Mouse (Mus musculus): ENCODE results near the gene Mettl6.

The Mettl6 gene

DNA sequence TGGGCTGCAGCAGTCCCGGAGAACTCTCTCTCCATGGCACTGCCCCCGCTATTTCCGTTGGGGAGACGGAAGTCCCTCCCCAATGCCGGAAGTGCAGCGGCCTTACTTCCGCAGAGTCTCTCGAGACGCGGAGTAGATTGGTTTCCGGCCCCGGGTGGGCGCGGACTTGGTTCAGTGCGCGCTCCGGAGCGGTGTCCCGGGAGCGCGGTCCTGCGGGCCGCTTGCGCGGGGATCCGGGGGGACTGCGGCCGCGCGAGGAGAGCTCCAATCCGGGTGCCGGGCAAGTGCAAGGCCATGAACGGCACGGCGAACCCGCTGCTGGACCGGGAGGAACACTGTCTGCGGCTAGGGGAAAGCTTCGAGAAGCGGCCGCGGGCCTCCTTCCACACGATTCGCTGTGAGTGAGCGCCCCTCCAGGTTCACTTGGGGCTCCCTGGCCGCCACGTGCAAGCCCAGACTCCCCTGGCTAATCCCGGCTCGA is at the start of gene Mettl6:
TSS of gene Mettl6 (minus strand) at position 66 of the 481 bp plus-strand sequence.
- peak; percentile 94 for DNase-seq (ENCODE audit: inconsistent ontology term)

DNA sequence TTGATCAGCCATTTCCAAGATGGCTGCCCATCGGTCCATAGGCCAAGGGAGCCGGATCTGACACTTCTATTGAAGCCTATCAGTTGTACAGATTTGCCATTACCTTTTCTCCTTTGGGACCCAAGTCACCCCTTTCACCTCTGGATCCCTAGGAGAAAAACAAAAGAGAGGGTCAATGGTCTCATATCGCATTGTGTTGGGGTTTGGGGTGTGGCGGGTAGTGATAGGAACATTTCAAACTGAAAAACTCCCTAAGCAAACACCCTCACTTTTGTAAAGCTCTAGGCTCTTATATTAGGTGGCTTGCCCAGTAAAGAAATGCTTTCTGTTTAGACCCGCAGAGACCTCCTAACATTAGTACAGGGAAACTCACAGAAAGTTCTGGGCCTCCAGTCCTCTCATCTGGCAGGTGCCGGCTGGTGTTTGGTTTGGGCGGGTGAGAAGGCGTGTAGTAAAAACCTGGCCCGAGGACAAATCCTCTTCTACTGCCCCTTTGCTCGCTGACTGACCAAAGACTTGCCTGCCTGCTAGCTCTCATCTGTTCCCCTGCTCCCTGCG is 49.1 kb upstream of the Mettl6 start:
- no peak for DNase-seq (ENCODE audit: inconsistent ontology term)

DNA sequence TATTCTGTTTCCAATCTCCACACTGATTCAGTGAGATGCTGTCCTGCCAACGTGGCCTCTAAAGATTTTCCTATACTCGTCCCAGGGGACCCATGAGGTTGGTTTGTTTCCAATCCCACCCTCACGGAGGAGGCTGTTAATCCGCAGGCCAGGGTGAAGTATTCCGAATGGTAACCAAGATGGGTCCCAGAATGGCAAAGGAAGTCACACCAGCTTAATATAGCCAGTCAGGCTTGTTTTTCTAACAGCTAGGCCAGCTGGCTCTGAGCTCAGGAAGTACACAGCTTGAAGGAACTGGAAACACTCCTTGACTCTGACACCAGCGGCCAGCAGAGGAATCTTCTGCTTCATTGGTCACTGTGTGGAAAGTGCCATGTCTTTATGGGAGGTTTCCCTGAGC is 42.5 kb upstream of the Mettl6 start:
- DNase-seq (ENCODE audit: inconsistent ontology term) = no peak

DNA sequence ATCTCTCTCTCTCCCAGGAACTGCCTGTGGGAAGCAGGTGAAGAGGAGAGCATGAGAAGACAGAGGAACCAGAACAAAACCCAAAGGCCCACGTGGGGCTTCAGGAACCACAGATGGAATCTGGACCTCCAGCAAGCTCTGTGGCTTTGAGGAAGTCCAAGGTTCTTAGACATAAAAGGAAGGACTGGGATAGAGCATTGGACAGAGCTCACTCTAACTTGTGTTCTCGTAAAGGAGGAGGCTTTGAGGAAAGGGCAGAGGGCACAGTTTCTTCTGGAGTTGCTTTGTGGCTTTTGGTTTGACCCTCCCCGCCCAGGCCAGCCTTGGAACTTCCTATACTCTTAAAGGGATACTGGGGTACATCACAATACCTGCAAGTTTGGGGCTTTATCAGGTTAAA is 37.8 kb upstream of the Mettl6 start:
- no peak for DNase-seq (ENCODE audit: inconsistent ontology term)

DNA sequence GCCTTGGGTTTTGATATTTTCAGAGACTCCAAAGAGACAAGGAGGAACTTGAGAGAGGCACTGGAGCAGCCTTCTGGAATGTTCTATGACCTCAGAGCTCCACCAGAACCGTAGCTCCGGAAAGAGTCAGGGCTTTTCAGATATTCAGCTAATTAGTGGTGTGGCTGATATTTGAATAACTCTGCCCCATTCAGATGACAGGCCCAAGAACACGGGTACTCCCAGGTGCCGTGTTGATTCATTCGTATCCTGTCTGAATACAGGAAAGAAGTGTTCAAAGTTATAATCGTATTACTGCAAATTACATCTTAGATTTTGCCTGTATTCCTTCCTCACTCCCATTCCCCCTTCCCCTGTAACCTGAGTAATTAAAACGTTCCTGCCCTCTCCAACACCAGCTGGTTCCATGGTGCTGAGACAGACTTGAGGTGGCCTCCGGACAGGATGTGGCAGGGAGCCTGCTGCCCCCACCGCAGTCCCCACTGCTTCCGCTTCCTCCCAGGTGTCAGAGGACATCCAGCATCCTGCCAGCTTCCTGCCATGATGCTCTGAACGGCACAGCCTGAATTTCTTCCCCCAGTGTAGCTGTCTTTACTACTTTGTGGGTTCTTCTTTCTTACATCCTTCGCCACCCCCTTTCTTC is 36.8 kb upstream of the Mettl6 start:
- no peak for DNase-seq (ENCODE audit: inconsistent ontology term)

DNA sequence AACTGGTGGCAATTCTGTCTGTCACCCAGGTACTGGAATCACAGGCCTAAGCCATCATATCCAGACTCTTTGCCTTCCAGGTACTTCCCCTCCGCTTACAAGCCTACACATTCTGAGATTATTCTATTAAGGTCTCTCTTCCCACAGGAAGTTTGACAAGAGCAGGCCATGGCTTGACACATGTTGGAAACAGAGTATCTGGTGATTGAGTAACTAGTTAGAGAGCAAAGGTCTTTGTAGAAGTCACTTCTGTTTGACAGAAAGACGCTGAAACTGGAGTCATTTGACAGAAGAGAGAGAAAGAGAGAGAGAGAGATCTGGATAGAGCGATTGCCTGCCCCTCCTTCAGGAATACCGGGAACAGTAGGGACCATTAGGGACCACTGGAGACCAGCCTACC is 36.0 kb upstream of the Mettl6 start:
- no peak for DNase-seq (ENCODE audit: inconsistent ontology term)

DNA sequence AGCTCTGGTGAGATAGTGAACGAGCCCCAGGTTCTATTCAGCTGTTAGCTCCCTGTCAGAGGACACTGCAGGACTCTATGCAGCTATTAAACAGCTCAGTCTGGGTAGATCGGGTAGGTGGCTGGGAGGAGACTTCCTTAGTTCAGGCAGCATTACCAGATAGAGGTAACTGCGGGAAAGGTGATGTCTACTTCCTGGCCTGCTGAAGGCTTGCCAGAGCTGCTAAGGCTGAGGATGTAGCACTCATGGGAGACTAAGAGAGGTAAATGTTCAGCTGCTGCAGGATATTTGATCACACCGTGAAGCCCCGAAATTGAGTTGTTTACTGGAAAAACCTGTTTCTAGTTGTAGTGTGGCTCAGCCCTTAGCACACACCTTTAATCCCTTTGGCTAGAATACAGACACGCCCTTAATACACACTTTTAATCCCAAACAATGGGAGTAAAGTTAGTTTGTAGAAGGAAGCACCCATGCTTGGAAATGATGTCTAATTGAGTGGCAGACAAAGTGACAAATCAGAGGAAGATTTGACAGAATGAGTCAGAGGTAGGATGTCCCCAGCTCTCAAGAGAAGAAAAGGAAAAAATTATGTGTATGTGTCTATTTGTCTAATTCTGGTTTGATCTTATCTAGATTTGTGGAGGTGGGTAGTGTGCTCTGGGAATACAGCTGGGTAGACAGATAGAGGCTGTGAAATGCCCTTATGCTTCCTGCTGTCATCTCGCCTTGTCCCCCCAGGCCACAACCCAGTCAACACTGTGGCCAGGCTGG is 30.4 kb upstream of the Mettl6 start:
- no peak for DNase-seq (ENCODE audit: inconsistent ontology term)

DNA sequence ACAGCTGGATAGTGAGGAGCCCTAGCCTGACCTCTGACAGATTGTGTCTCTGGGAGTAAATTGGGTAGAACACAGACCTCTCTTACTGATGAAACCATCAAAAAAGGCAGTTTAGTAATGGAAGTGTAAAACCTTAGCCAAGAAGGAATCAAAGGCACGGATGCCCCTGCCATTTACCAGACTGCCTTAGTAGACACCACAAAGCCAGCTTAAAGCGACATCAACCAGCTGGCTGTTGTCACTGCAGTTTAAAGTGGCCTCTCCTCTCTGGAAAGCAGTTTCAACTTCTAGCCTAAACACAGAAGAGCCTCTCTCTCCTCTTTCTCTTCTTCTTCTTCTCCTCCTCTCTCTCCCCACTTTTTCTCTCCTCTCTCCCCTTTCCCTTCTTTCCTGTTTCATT is 26.5 kb upstream of the Mettl6 start:
- no peak for DNase-seq (ENCODE audit: inconsistent ontology term)

DNA sequence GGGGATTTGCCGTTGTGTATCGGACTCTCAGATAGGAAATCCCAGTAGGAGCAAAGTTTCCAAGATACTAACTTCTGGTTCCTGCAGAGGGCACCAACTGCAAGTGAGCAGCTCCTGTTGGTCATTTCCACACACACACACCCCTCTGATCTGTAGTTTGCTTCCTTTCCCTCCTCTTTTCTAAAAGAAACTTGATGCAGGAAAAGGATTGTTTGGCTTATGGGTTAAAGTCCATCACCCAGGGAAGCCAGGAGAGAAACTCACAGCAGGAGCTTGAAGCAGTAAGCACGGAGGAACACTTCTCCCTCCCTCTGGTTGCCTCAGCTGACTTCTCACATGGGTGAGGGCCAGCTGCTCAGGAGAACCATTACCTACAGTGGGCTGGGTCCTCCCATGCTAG is 24.3 kb upstream of the Mettl6 start:
- no peak for DNase-seq (ENCODE audit: inconsistent ontology term)

DNA sequence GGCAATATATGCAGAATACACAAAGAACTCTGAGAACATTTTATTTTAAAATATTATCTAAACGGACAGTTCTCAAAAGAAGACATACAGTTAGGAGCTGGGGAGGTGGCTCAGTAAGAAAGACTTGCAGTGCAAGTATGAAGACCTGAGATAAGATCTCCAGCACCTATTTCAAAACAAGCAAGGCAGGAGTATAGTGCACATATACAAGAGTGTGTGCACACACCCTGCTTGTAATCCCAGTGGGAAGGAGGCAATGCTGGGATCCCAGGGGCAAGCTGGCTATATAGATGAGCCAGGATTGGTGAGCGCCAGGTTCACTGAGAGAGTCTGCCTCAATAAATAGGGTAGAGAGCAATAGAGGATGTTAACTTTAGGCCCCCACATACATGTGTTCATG is 21.1 kb upstream of the Mettl6 start:
- no peak for DNase-seq (ENCODE audit: inconsistent ontology term)

DNA sequence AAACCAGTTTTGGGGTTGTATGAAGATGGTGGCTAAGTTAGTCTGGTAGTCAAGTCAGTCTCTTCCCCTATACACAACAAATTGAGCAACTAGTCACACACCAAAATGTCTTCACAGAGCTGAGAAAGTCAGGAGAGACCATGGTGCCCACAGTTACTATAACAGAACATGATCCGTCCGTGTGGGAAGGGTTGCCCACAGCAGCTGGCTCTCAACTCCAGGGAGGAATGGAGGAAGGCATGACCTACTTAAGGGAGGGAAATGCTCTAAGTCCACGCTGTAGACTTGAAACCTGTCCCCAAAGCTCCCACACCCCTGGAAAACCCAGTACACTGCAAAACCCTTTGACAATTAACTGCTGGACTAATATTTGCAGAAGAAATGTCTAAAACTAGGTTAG is 15.5 kb upstream of the Mettl6 start:
- no peak for DNase-seq (ENCODE audit: inconsistent ontology term)

DNA sequence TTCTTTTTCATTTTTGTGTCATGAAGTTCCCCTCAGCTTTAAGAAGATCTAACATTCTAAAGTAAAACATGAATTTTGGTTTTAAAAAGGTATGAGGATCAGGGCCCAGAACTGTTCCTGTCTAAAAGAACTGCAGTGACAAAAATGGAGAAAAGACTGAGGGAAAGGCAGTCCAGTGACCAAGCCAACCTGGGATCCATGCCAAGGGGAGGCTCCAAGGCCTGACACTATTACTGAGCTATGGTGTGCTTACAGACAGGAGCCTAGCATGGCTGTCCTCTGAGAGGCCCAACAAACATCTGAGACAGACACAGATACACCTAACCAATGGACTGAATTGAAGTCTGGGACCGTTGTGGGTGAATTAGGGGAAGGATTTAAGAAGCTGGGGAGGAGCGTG is 15.1 kb upstream of the Mettl6 start:
- peak; percentile 70 for DNase-seq (ENCODE audit: inconsistent ontology term)

DNA sequence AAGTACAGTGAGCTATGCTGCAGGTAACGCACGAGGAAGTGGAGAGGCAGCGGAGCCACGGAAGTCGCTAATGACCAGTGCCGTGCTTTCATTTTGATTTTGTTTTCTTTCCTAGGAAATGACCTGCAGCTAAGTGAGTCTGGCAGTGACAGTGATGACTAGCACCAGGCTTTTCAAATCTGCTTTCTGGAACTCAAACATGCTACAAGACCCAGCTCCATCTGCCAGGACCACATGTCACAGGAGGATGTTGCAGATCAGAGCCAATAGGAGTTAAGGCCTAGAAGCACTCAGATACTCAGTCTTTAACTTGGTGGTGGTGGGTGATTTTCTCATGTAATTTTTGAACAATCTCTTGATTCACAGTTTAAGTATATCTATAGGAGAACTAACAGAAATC is 11.6 kb upstream of the Mettl6 start:
- no peak for DNase-seq (ENCODE audit: inconsistent ontology term)

DNA sequence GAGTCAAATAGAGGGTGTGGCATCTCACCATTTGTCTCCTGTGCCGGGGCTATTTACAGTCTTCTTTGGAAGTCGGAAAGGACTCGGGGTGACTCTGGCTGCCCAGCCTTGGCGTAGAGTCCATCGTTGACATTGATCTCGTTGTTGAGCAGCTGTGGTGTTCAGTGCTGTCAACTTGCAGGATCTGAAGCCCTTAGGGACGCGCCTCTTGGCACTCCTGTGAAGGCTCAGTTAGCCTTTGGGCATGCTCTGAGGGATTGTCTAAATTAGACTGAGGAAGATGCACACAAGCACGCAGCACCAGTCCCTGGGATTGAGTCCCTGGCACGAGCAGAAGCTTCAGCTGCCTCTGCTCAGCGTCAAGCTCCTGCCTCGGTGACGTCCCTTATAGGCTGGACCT is 8.6 kb upstream of the Mettl6 start:
- no peak for DNase-seq (ENCODE audit: inconsistent ontology term)

DNA sequence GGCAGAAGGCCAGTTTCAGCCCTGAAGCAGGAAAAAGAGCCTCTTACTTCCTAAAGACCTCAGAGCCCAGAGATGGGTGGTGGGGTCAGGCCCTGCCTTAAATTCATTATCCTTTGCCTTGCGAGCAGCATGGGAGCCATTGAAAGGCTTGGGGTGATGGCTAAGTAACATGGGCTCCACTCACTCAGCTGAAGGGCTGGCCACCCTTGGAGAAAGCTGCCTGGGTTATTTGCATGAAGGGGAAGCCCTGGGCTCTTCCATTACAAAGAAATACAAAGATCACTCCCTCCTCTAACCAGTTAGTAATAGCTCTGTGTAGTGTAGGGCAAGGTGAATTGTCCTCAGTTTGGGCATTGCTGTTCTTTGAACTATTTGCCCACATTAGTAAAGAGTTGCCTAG is 4.7 kb upstream of the Mettl6 start:
- DNase-seq (ENCODE audit: inconsistent ontology term) = no peak

DNA sequence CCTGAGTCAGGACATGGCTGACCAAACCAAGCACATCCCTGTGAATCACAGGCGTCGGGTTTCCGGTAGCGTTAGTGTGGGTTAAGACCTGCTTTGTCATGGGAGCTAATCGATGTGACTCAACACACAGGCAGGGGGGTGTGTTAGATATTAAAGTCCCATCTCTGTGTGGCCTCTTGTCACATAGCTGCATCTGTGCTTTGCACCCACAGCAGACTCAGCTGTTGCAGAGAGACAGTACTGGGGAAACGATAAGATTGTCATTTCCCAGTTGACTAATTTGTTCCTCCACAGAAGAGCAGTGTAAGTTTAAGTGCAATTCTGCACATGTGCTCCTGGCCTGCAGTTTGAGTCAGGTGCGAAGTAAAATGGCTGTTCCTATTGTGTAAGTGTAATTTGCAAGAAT is 1.4 kb upstream of the Mettl6 start:
- peak; percentile 65 for DNase-seq (ENCODE audit: inconsistent ontology term)

DNA sequence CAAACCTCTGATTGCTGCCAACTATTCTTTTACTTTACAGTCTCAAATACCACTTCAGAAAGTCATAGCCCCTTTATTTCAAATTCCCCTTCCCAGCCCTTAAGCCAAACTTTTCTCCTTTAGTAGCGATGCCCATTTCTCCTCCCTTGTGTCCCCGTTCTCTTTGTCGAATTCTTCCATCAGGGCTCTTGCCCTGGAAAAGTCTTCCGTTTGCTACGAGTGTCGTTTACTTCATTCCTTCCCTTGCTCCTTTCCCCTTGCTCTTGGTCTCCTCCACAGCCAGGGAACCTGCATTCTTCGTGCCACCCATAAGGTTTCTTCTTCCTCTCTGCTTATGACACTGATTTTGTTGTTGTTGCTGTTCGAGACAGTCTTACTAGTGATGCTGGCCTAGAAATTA is 698 bp upstream of the Mettl6 start:
- no peak for DNase-seq (ENCODE audit: inconsistent ontology term)

DNA sequence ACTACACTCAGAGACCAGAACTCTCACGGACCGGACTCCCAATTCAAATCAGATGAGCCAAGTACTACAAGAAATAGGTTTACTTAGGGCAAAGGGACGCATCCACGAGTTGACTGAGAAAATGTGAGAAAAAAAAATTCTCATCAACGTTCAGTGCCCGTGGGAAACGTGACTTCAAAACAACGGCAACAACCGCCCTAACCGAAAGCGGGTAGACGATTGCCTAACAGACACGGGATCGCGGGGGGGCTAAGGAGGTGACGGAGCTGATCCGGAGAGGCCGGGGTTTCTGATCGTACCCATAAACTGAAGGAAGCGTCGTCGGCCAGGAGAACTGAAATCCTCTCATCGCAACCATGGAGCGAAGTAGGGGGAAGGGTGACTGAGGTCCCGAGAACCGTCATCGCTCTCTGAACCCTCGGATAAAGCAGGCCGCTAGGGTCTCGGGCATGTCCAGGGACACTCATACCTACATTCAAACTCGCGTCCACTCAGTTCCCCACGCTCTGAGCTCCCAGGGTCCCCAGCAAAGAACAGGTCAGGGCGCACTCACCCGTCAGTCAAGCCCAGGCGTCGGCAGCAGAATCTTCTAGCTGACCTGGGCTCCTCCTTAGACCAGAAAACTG is 378 bp downstream of the Mettl6 start, which contains the start of gene Eaf1:
TSS of gene Eaf1 (plus strand) at position 51 of the 626 bp plus-strand sequence.
- no peak for DNase-seq (ENCODE audit: inconsistent ontology term)

DNA sequence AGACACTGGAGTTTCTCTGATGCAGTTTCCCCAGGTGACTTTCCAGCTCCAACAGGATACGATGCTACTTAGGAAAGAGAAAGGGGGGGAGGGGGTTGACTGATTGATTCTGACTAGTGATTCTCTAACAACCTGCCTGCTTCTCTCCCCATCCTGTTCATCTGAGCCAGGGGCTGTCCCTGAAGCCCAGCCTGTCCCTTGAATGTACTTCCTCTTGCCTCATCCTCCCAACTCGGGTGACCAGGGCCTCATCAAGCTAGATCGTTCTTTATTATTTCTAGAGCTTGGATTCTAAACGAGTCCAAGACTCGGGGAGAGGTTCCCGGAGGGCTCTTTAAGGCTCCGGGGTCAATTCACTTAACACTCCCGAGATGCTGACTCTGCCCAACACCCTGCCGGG is 939 bp downstream of the Mettl6 start:
- DNase-seq (ENCODE audit: inconsistent ontology term) = no peak

DNA sequence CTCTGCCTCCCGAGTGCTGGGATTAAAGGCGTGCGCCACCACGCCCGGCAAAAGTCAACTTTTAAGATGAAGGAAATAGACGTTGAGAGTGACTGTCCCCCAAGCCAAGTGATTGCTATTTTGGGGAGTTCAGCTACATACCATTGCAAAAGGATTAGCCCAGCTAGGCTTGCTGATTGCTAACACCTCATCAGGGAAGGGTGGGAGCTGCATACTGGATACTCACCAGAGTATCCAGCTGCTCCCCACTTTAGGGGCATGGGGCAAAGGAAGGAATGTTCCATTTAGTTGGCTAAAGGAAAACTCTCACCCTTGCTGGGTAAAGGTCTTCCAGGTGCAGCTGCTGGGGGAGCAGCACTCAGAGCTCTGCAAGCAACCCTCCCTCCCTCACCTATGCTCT is 6.8 kb downstream of the Mettl6 start:
- DNase-seq (ENCODE audit: inconsistent ontology term) = no peak

DNA sequence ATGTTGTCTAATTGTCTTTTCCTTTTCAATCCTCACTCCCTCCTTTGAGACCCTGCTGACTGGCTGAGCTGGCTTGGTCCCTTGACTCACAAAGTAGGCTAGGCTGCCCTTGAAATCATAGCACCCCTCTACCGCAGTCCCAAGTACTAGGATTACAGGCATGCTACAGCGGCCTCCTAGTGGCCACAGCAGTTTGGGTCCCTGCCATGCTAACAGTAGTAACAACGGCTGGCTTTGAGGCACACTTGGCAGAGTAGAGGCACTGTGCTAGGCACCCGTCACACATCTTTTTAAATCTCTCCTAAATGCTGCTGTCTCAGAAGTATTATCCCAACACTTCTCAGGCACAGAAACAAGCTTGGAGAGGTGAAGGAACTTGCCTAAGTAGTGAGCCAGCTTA is 8.4 kb downstream of the Mettl6 start:
- no peak for DNase-seq (ENCODE audit: inconsistent ontology term)

DNA sequence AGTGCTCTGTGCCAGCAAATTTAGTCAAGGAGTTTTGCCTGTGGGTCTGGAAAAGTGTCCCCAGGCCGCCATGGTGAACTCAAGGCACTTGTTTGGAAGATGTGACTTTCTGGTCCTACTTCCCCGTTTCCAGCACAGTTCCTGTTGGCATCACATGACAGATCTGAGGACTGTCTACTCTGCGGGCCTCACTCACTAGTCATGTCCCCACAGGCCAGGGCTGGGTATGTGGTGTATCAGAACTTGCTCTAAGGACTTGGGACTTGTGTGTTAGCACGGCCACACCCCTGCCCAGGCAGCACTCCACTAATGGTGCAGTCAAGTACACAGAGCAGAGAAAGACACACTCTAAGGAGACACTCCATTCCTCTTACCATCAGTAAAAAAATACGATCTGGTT is 12.4 kb downstream of the Mettl6 start:
- no peak for DNase-seq (ENCODE audit: inconsistent ontology term)

DNA sequence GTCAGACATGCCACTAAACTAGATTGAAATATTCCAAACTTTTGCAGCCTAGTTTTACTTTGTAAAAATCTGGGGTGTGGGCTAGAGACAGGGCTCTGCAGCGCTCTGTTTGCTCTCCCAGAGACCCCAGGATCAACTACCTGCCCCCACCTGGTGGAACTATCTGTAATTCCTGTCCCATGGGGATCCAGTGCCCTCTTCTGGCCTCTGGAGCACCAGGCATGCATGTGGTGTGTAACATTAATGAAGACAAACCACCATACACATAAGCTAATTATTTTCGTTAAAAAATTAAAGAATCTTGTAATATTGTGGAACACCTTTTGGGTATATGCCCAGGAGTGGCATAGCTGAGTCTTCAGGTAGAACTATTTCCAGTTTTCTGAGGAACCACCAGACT is 21.5 kb downstream of the Mettl6 start:
- no peak for DNase-seq (ENCODE audit: inconsistent ontology term)
